Comparison of ENCODE assay signal across 14 mouse cellular contexts in genomic region chr13:10542723-10543122, GRCm38 (mm10).
"Had no signal": no experiment of that assay in that cellular context is flagged by ENCODE, and none has a peak within 500 bp of the region (broad histone marks: within the 10 kb centered on the region; RNA-seq: fewer than 3 reads in every experiment).

No protein-coding gene starts in this region.

- ATAC-seq: hindbrain, embryonic 16.5 days; inflammation-experienced regulatory T-cells, adult 6 months; intestine, embryonic 15.5 days had no signal

- DNase-seq: gastrocnemius, postnatal 14 days; gastrocnemius, postnatal 36 days; heart, adult 18-20 months; heart, postnatal 10 days; heart, postnatal 4 days; kidney, adult 11 months; kidney, adult 2 months; kidney, adult 9 months; kidney, postnatal 14 days; kidney, postnatal 36 days; liver, embryonic 13.5 days had no signal
